Mouse (Mus musculus) testis, adult 2 months (tissue): Measurements from ENCODE around the gene Apopt1.

ENCODE experiments used
- CTCF ChIP-seq: fragments of 200-500 bp; IDR thresholded peaks from 2 replicates; pipeline ENCODE4 v1.5.1; 2012; ENCODE audit warnings: low read depth, mild to moderate bottlenecking, inconsistent platforms, low read length, moderate library complexity; ENCODE audit not compliant: control insufficient read depth, insufficient read depth, insufficient replicate concordance
- POLR2A ChIP-seq: fragments of 200-500 bp; IDR thresholded peaks from 2 replicates; pipeline ENCODE4 v1.6.1; 2012; ENCODE audit warnings: low read depth, mild to moderate bottlenecking, inconsistent platforms, low read length, moderate library complexity; ENCODE audit not compliant: control insufficient read depth

- TF ChIP-seq POLR2A = no peak
- no peak for TF ChIP-seq CTCF
These were observed 19.5 kb upstream of the Apopt1 start for GRCm38 (mm10) chr12:111693341-111694270.
